Mouse (Mus musculus) megakaryocyte, embryonic 14.5 days (primary cell): Measurements from ENCODE around the gene P2rx5.

Source experiments
- FLI1 ChIP-seq: IDR thresholded peaks from 2 replicates; pipeline ENCODE4 v1.6.1; 2012; ENCODE audit warnings: low read length, inconsistent platforms, mixed read lengths
- GATA1 ChIP-seq: IDR thresholded peaks from 3 replicates; pipeline ENCODE4 v1.6.1; 2012; ENCODE audit warnings: mixed read lengths, low read length, inconsistent platforms, borderline replicate concordance

- no peak for TF ChIP-seq GATA1
- TF ChIP-seq FLI1: no peak
These were observed 39.7 kb downstream of the P2rx5 start for GRCm38 (mm10) chr11:73199879-73200278.
